Mouse (Mus musculus): ENCODE measurements around the gene Zbtb43. TPM values are rescaled to one million over a fixed set of nuclear protein-coding genes. Genes with fewer than 3 reads are reported as not detected.

Zbtb43 gene
- polyA plus RNA-seq, 1 experiment from 2014 or later = 35.8 TPM

GRCm38 (mm10) chr2:33475961-33476360 is 7.6 kb upstream of the Zbtb43 start:
- no peak overlapping the region for H3K4me2 ChIP-seq (replicated peaks)
- H3K36me3 ChIP-seq = no peaks in the 10 kb centered on the region
- H3K4me3 ChIP-seq = no peak overlapping the region
- peaks cover 7% of the 10 kb centered on the region; the same call in 1 of the 2 replicates for H3K4me1 ChIP-seq
- ATAC-seq (replicated peaks) = no peak
- H3K9me3 ChIP-seq = no peaks in the 10 kb centered on the region
- H3K27me3 ChIP-seq = no peaks in the 10 kb centered on the region
- H3K27ac ChIP-seq (replicated peaks) = no peak overlapping the region
- no peak overlapping the region for H3K9ac ChIP-seq (replicated peaks)

- ATAC-seq (replicated peaks) = 0 out of 2 replicates have a peak, but pooled peaks have one; percentile 1
Observed at GRCm38 (mm10) chr2:33467546-33468465, 553 bp downstream of the Zbtb43 start.

GRCm38 (mm10) chr2:33465966-33466365 is 2.4 kb downstream of the Zbtb43 start:
- no peak overlapping the region for H3K4me3 ChIP-seq
- WGBS = 72% methylated on average over 4 of the region's 4 CpGs
- peaks cover 29% of the 10 kb centered on the region for H3K4me1 ChIP-seq
- H3K27ac ChIP-seq (replicated peaks) = no peak overlapping the region
- H3K4me2 ChIP-seq (replicated peaks) = no peak overlapping the region
- no peaks in the 10 kb centered on the region for H3K27me3 ChIP-seq
- H3K9ac ChIP-seq (replicated peaks) = no peak overlapping the region
- no peak for ATAC-seq (replicated peaks)
- H3K36me3 ChIP-seq = peaks cover 15% of the 10 kb centered on the region
- no peaks in the 10 kb centered on the region for H3K9me3 ChIP-seq

More at GRCm38 (mm10) chr2:33467546-33468465, 553 bp downstream of the Zbtb43 start:
- Histone ChIP-seq H3K27ac (replicated peaks) (peak overlapping the region; percentile 64), H3K9ac (replicated peaks) (peak overlapping the region; percentile 93), H3K9me3 (no peaks in the 10 kb centered on the region), H3K36me3 (0 out of 2 replicates have a peak, but pooled peaks cover 3% of the 10 kb centered on the region), H3K4me2 (replicated peaks) (peak overlapping the region; percentile 79), H3K4me3 (peak overlapping the region; percentile 98), H3K27me3 (no peaks in the 10 kb centered on the region), H3K4me1 (peaks cover 29% of the 10 kb centered on the region)
- 7% methylated on average over 50 of the region's 57 CpGs for WGBS

GRCm38 (mm10) chr2:33465215-33465614 is 3.1 kb downstream of the Zbtb43 start:
- H3K4me3 ChIP-seq = no peak overlapping the region
- no peaks in the 10 kb centered on the region for H3K9me3 ChIP-seq
- no peak overlapping the region for H3K27ac ChIP-seq (replicated peaks)
- no peak for ATAC-seq (replicated peaks)
- 61% methylated on average over 5 of the region's 5 CpGs for WGBS
- peaks cover 29% of the 10 kb centered on the region for H3K4me1 ChIP-seq
- no peak overlapping the region for H3K9ac ChIP-seq (replicated peaks)
- no peak overlapping the region for H3K4me2 ChIP-seq (replicated peaks)
- no peaks in the 10 kb centered on the region for H3K27me3 ChIP-seq
- H3K36me3 ChIP-seq = peaks cover 15% of the 10 kb centered on the region

- Histone ChIP-seq H3K9me3 (no peaks in the 10 kb centered on the region), H3K4me3 (no peak overlapping the region), H3K4me2 (replicated peaks) (no peak overlapping the region), H3K36me3 (peaks cover 19% of the 10 kb centered on the region), H3K9ac (replicated peaks) (no peak overlapping the region), H3K4me1 (peaks cover 20% of the 10 kb centered on the region), H3K27ac (replicated peaks) (no peak overlapping the region), H3K27me3 (no peaks in the 10 kb centered on the region)
- WGBS = 90% methylated on average over 7 of the region's 7 CpGs
- no peak for ATAC-seq (replicated peaks)
Observed at GRCm38 (mm10) chr2:33462066-33462465, 6.3 kb downstream of the Zbtb43 start.

- H3K4me1 ChIP-seq = peaks cover 14% of the 10 kb centered on the region
- no peaks in the 10 kb centered on the region for H3K9me3 ChIP-seq
- peaks cover 25% of the 10 kb centered on the region for H3K36me3 ChIP-seq
- WGBS = 100% methylated on average over 1 of the region's 1 CpGs
- H3K27me3 ChIP-seq = no peaks in the 10 kb centered on the region
- H3K4me2 ChIP-seq (replicated peaks) = no peak overlapping the region
- H3K4me3 ChIP-seq = no peak overlapping the region
- no peak overlapping the region for H3K9ac ChIP-seq (replicated peaks)
- no peak overlapping the region for H3K27ac ChIP-seq (replicated peaks)
- ATAC-seq (replicated peaks) = no peak
Observed at GRCm38 (mm10) chr2:33461066-33461465, 7.3 kb downstream of the Zbtb43 start.

- no peak for ATAC-seq (replicated peaks)
- WGBS = 95% methylated on average over 4 of the region's 4 CpGs
- Histone ChIP-seq H3K9me3 (no peaks in the 10 kb centered on the region), H3K27ac (replicated peaks) (no peak overlapping the region), H3K27me3 (no peaks in the 10 kb centered on the region), H3K9ac (replicated peaks) (no peak overlapping the region), H3K4me3 (no peak overlapping the region), H3K36me3 (peaks cover 29% of the 10 kb centered on the region), H3K4me2 (replicated peaks) (no peak overlapping the region), H3K4me1 (no peaks in the 10 kb centered on the region)
Observed at GRCm38 (mm10) chr2:33459660-33460059, 8.7 kb downstream of the Zbtb43 start.

- no peaks in the 10 kb centered on the region for H3K27me3 ChIP-seq
Observed at GRCm38 (mm10) chr2:33456696-33457095, 11.7 kb downstream of the Zbtb43 start.

GRCm38 (mm10) chr2:33456242-33456641 is 12.1 kb downstream of the Zbtb43 start:
- H3K4me1 ChIP-seq = peaks cover 4% of the 10 kb centered on the region; the same call in 1 of the 2 replicates
- H3K9ac ChIP-seq (replicated peaks) = no peak overlapping the region
- no peak for ATAC-seq (replicated peaks)
- no peak overlapping the region for H3K4me3 ChIP-seq
- H3K9me3 ChIP-seq = no peaks in the 10 kb centered on the region
- H3K27me3 ChIP-seq = no peaks in the 10 kb centered on the region
- WGBS = 96% methylated on average over 5 of the region's 5 CpGs
- H3K4me2 ChIP-seq (replicated peaks) = no peak overlapping the region
- H3K27ac ChIP-seq (replicated peaks) = no peak overlapping the region
- peaks cover 42% of the 10 kb centered on the region for H3K36me3 ChIP-seq

More at GRCm38 (mm10) chr2:33456696-33457095, 11.7 kb downstream of the Zbtb43 start:
- Histone ChIP-seq H3K4me1 (peaks cover 4% of the 10 kb centered on the region; the same call in 1 of the 2 replicates), H3K27ac (replicated peaks) (no peak overlapping the region), H3K9ac (replicated peaks) (no peak overlapping the region), H3K36me3 (peaks cover 42% of the 10 kb centered on the region), H3K9me3 (no peaks in the 10 kb centered on the region), H3K4me2 (replicated peaks) (no peak overlapping the region), H3K4me3 (no peak overlapping the region)
- 84% methylated on average over 3 of the region's 3 CpGs for WGBS
- ATAC-seq (replicated peaks) = no peak

- Histone ChIP-seq H3K9ac (replicated peaks) (no peak overlapping the region), H3K9me3 (no peaks in the 10 kb centered on the region), H3K4me2 (replicated peaks) (no peak overlapping the region), H3K4me1 (peaks cover 4% of the 10 kb centered on the region; the same call in 1 of the 2 replicates), H3K36me3 (peaks cover 48% of the 10 kb centered on the region), H3K27me3 (no peaks in the 10 kb centered on the region), H3K4me3 (no peak overlapping the region), H3K27ac (replicated peaks) (no peak overlapping the region)
- no peak for ATAC-seq (replicated peaks)
- WGBS = 85% methylated on average over 3 of the region's 3 CpGs
Observed at GRCm38 (mm10) chr2:33455350-33455749, 13.0 kb downstream of the Zbtb43 start.

GRCm38 (mm10) chr2:33454816-33455215 is 13.5 kb downstream of the Zbtb43 start:
- Histone ChIP-seq H3K27me3 (no peaks in the 10 kb centered on the region), H3K27ac (replicated peaks) (no peak overlapping the region), H3K36me3 (peaks cover 51% of the 10 kb centered on the region), H3K4me2 (replicated peaks) (no peak overlapping the region), H3K4me1 (peaks cover 4% of the 10 kb centered on the region; the same call in 1 of the 2 replicates), H3K9ac (replicated peaks) (no peak overlapping the region), H3K4me3 (no peak overlapping the region), H3K9me3 (no peaks in the 10 kb centered on the region)
- 73% methylated on average over 8 of the region's 8 CpGs for WGBS
- no peak for ATAC-seq (replicated peaks)

- peaks cover 55% of the 10 kb centered on the region for H3K36me3 ChIP-seq
- no peak overlapping the region for H3K9ac ChIP-seq (replicated peaks)
- H3K27ac ChIP-seq (replicated peaks) = peak overlapping the region; percentile 51; the same call in 1 of the 2 replicates
- no peak overlapping the region for H3K4me2 ChIP-seq (replicated peaks)
- no peak overlapping the region for H3K4me3 ChIP-seq
- no peak; the same call in 1 of the 2 replicates for ATAC-seq (replicated peaks)
- WGBS = 76% methylated on average over 3 of the region's 3 CpGs
- no peaks in the 10 kb centered on the region for H3K27me3 ChIP-seq
- H3K9me3 ChIP-seq = no peaks in the 10 kb centered on the region
- H3K4me1 ChIP-seq = peaks cover 4% of the 10 kb centered on the region; the same call in 1 of the 2 replicates
Observed at GRCm38 (mm10) chr2:33453476-33453875, 14.9 kb downstream of the Zbtb43 start.
